In the genomic region with DNA sequence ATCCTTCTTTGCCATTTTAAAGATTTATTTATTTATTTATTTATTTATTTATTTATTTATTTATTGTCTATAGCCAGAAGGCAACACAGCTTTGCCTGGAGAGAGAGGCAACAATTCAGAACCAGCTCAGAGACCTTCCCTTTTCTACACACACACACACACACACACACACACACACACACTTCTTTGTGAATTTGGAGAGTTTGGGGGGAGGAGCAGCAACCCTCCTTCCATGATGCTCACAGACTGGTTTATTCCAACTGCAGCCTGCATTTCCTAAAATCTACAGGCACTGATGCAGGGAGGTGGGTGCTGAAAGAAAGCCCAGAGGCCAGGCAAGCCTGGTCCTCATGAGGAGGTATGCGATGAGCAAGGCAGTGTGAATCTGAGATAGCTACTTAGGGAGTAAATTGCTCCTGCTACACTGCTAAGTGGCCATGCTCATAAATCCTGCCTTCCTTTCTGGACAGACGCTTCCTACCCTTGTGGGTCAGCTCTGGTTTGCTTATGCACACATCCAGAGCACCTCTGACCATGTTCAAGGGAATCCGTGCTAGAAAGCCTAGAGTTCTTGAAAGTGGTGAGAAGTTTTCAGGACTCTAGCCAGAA, we compare ENCODE assay signal across 9 mouse cellular contexts. TPM values are rescaled to one million over a fixed set of nuclear protein-coding genes. Genes with fewer than 3 reads are reported as not detected.
DNase-seq lines count a peak whose midpoint lies in the region; ATAC-seq lines count a peak whose summit lies in the region.
"Had no signal": no experiment of that assay in that cellular context is flagged by ENCODE, and none has a peak within 500 bp of the region (broad histone marks: within the 10 kb centered on the region; RNA-seq: fewer than 3 reads in every experiment).

No protein-coding gene starts in this region.

- peak overlapping the region; percentile 16 for H3K4me3 ChIP-seq in heart, embryonic 16.5 days (ENCODE audit: low read length)
- peak overlapping the region; percentile 66 for H3K4me3 ChIP-seq in forebrain, embryonic 14.5 days (ENCODE audit: low read depth, low read length)
- H3K4me3 ChIP-seq in midbrain, embryonic 14.5 days (replicated peaks; ENCODE audit: low read depth, low read length) = peak overlapping the region; percentile 78
- H3K4me3 ChIP-seq: megakaryocyte, embryonic 14.5 days had no signal

- 22% methylated on average over 3 of the region's 3 CpGs for WGBS in heart, embryonic 16.5 days
- 26% methylated on average over 3 of the region's 3 CpGs for WGBS in forebrain, embryonic 14.5 days
- WGBS in midbrain, embryonic 14.5 days = 22% methylated on average over 3 of the region's 3 CpGs

- H3K27ac ChIP-seq in heart, embryonic 16.5 days (ENCODE audit: low read length) = no peak overlapping the region
- no peak overlapping the region for H3K27ac ChIP-seq in forebrain, embryonic 14.5 days (ENCODE audit: low read depth, low read length)
- H3K27ac ChIP-seq in midbrain, embryonic 14.5 days (replicated peaks; ENCODE audit: low read depth, low read length) = peak overlapping the region; percentile 60

- H3K9ac ChIP-seq in heart, embryonic 16.5 days (ENCODE audit: low read length) = no peak overlapping the region
- peak overlapping the region; percentile 77; the same call in 1 of the 2 replicates for H3K9ac ChIP-seq in forebrain, embryonic 14.5 days (ENCODE audit: low read length)
- peak overlapping the region; percentile 84; the same call in 1 of the 2 replicates for H3K9ac ChIP-seq in midbrain, embryonic 14.5 days (replicated peaks; ENCODE audit: low read length)

- peaks cover 10% of the 10 kb centered on the region for H3K4me1 ChIP-seq in heart, embryonic 16.5 days (ENCODE audit: control insufficient read depth, insufficient read depth, low read length)
- H3K4me1 ChIP-seq in forebrain, embryonic 14.5 days (ENCODE audit: control insufficient read depth, insufficient read depth, low read length) = peaks cover 4% of the 10 kb centered on the region; the same call in 1 of the 2 replicates
- H3K4me1 ChIP-seq in midbrain, embryonic 14.5 days (ENCODE audit: control insufficient read depth, insufficient read depth, low read length) = peaks cover 14% of the 10 kb centered on the region; the same call in 1 of the 2 replicates

- H3K27me3 ChIP-seq in heart, embryonic 16.5 days (ENCODE audit: control insufficient read depth, insufficient read depth, low read length) = peaks cover 22% of the 10 kb centered on the region
- H3K27me3 ChIP-seq in forebrain, embryonic 14.5 days (replicated peaks; ENCODE audit: control insufficient read depth, insufficient read depth, low read length) = peaks cover 14% of the 10 kb centered on the region; the same call in 1 of the 2 replicates
- H3K27me3 ChIP-seq in midbrain, embryonic 14.5 days (ENCODE audit: control insufficient read depth, insufficient read depth, low read length) = 0 out of 2 replicates have a peak, but pooled peaks cover 3% of the 10 kb centered on the region

- no peaks in the 10 kb centered on the region for H3K36me3 ChIP-seq in heart, embryonic 16.5 days (ENCODE audit: control insufficient read depth, insufficient read depth)
- no peaks in the 10 kb centered on the region for H3K36me3 ChIP-seq in forebrain, embryonic 14.5 days (ENCODE audit: control insufficient read depth, insufficient read depth, low read length)
- no peaks in the 10 kb centered on the region for H3K36me3 ChIP-seq in midbrain, embryonic 14.5 days (ENCODE audit: control insufficient read depth, insufficient read depth, low read length)

- no peaks in the 10 kb centered on the region for H3K9me3 ChIP-seq in heart, embryonic 16.5 days (replicated peaks; ENCODE audit: control insufficient read depth, low read length)
- no peaks in the 10 kb centered on the region for H3K9me3 ChIP-seq in forebrain, embryonic 14.5 days (replicated peaks; ENCODE audit: control insufficient read depth, low read length)
- H3K9me3 ChIP-seq in midbrain, embryonic 14.5 days (ENCODE audit: control insufficient read depth, low read length) = no peaks in the 10 kb centered on the region

- no peak for ATAC-seq in heart, embryonic 16.5 days (replicated peaks; ENCODE audit: extremely low read depth, insufficient read depth, low FRiP score)
- no peak for ATAC-seq in forebrain, embryonic 14.5 days
- ATAC-seq in midbrain, embryonic 14.5 days (ENCODE audit: low FRiP score, low TSS enrichment) = no peak

- no peak for DNase-seq in heart, adult 11 months
- peak; percentile 54 for DNase-seq in cerebellum, adult 9-10 months
- no peak for DNase-seq in forebrain, embryonic 14.5 days (ENCODE audit: low spot score)
- peak; percentile 18 for DNase-seq in midbrain, embryonic 14.5 days
- DNase-seq in urinary bladder, postnatal 36 days (ENCODE audit: low spot score in 2 of 2) = no peak
- no peak for DNase-seq in spleen, postnatal 10 days (ENCODE audit: low spot score in 2 of 2)
- no peak for DNase-seq in frontal cortex, postnatal 10 days (ENCODE audit: low spot score in 2 of 2)

- peak overlapping the region; percentile 34 for H3K4me2 ChIP-seq in heart, embryonic 16.5 days (ENCODE audit: low read depth, low read length)
- H3K4me2 ChIP-seq in forebrain, embryonic 14.5 days (ENCODE audit: low read length) = peak overlapping the region; percentile 98
- H3K4me2 ChIP-seq in midbrain, embryonic 14.5 days (ENCODE audit: low read length) = peak overlapping the region; percentile 86

RNA-seq across cellular contexts. Expression of gene Unc5c, which starts 1.8 kb away (rescaled TPM):
- polyA plus RNA-seq in heart, embryonic 16.5 days (2015; fragmentation: Nextera tagmentation; extraction: Ambion mirVana) = 1.7 TPM in 2 replicates
- polyA plus RNA-seq in forebrain, embryonic 14.5 days (2014; fragmentation: Nextera tagmentation; extraction: Ambion mirVana) = 4.4 and 4.7 TPM in 2 replicates
- 15.1 and 18.1 TPM in 2 replicates for polyA plus RNA-seq in midbrain, embryonic 14.5 days (2014; fragmentation: Nextera tagmentation; extraction: Ambion mirVana)

Comparison
In these comparisons a context has a peak if more than half of its experiments do, and no peak if none do; other contexts are left out.
1. H3K4me2 ChIP-seq: peak in every context shown above with its lines; median percentile 98 in forebrain, embryonic 14.5 days; 86 in midbrain, embryonic 14.5 days; 34 in heart, embryonic 16.5 days.
2. H3K4me3 ChIP-seq: peak in every context shown above with its lines; median percentile 78 in midbrain, embryonic 14.5 days; 66 in forebrain, embryonic 14.5 days; 16 in heart, embryonic 16.5 days.
3. DNase-seq: peak in cerebellum, adult 9-10 months (single experiment) and midbrain, embryonic 14.5 days (single experiment); none in heart, adult 11 months (single experiment), forebrain, embryonic 14.5 days (single experiment), urinary bladder, postnatal 36 days (0 of 2), spleen, postnatal 10 days (0 of 2) and frontal cortex, postnatal 10 days (0 of 2).